Mouse (Mus musculus) cerebellum, adult 18-20 months (tissue): ENCODE data around the gene Stambp.

ENCODE experiments used
- DNase-seq, 2 experiments: peaks; one replicate each; pipeline ENCODE4 v3.0.0; 2021

The Stambp gene

DNA sequence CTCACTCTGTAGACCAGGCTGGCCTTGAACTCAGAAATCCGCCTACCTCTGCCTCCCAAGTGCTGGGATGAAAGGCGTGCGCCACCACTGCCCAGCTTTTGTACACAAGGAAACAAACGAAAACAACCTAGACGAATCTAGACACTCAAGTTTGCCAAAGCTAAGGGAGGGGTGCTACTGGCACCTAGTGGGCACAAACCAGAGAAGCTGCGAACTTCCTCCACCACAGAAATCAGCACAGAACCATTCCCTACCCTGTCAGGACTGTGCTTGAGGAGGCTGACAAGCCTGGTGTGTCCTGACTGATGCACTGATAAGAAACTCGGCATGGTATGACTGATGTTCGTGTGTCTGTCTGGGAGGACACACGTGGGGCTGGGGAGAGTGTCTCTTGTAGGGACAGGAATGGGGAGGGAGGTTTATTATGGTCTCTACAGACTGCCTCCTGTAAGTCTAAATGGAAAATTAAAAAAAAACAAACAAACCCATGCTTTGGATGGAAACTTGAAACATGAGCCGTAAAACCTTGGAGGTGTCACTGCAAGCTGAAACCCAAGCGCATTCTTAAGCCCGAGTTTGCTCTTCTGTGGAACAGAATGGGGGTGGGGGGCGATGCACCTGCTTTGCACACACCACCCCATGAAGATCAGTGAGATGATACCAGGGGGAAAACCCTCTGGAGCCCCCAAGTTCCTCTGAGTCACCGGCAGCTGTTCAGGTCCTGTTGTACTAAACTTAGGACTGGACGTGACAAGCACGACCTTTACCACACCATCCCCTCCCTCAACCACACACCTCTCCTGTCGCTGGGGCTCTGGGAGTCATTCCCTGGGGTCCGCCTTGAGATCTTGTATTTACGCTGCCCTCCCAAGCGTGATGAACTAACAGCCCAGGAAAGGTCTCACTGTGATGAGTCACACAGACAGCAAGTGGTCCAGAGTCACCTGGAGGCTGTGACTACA lies 3.3 kb downstream of the Stambp start:
- peak; percentile 27 for DNase-seq

DNA sequence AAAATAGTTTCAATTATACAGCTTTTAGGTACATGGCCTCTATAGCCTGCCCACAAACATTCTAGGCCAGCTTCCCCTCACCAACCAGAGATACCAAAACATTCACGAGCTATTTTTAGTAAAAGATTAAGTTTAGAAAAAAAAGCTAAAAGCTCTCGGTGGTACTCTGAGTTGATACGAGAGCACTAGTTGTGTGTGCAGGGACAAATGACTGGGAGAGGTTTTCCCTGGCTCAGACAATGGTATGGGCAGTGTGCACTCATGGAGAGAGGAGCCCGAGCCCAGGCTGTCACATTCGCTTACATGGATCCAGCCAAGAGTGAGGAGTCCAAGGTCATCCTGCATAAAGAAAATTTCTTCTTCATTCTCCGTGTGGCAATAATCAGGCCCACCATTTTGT lies 16.6 kb downstream of the Stambp start:
- no peak for DNase-seq

DNA sequence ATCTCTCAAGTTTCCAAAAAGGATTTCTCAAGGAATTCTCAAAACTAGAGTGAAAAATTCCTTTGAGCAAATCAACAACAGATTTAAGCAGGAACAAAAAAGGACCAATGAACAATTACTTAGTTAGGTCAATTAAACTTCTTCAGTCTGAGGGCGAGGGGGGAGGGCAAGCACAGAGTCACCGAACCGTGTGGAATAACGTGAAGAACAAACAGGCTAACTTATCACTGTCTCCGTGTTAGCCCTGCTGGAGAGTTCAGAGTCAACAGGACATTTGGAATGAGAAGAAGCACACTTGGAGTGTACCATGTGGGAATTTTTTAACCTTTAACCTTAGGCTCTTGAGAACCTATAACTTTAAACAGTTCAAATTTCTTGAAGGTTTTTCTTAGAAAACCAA lies 24.2 kb downstream of the Stambp start:
- DNase-seq = no peak

DNA sequence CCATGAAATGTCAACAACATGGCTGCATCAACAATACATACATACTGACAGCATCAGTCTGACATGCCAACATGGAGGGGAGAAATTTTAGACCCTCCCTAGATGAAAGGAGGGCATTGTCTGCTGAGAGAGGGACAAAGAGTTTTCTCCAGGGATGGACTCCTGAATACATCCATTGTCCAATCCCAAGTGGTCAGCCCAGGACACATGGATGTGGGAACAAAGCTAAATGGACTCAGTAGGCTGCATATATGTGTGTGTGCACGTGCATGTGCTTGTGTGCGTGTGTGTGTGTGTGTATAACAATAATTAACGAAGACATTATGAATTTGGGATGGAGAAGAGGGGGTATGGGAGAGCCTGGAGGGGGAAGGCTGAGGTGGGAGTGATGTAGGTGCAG lies 26.8 kb downstream of the Stambp start:
- DNase-seq = no peak

DNA sequence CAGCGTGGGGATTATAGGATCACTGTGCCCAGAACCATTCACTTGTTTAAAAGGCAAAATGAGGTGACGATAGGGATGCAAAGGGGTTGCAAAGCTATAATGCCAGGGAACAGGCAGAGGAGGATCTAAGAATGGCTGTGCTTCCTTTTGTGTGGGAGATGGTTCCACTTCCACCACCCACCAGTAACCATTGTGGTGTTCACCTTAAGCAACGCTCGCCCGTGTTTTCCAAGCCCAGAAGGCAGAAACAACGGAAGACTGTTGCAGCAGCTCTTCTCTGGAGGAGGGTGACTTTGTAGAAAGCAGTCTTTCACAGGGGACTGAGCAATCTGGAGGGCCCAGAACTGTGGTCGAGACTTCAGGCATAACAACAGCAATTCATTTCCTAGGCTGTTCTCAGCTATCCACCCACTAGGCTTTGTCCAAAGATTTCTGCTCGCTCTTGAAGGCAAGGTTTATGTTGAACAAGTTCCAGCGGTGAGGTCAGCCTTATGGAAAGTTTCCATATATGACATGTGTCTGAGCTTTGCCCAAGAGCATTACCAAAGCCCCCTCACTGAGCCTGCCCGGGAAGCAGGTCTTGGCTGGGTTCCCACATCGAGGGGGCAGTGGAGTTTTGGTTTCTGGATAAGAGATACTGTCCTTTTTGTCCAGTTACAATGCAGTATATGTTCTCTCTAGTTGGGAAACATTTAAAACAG lies 30.6 kb downstream of the Stambp start:
- DNase-seq = peak; percentile 34 to 56

DNA sequence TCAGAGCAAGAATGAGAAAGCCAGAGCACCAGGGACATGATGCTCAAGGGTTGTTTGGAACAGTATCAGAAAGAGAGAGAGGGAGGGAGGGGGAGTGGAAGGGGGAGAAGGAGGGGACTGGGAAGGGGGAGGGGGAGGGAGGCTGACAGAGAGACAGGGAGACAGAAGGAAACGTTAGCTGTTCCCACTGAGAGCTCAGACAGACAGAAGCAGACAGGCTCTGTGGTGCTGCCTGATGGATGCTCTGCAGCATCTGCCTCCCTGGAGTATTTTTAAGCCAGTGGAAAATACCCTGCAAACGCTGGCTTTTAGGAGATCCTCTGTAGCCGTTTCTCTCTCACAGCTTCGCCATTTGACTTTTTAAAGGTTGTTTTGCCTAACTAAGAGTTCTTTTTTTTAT lies 32.5 kb downstream of the Stambp start:
- DNase-seq = no peak

DNA sequence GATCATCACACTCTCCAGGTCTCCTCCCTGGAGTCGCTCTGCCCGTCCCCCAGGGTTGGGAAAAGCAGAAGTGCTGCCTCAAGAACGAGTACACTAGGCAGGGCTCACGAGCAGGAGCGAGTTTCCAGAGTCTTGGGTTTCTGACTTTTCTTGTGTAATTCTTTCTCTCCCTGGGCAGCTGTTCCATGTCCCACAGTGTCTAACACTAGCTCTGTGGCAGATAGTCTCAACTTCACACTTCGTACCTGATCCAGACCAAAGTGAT lies 35.8 kb downstream of the Stambp start:
- no peak for DNase-seq

DNA sequence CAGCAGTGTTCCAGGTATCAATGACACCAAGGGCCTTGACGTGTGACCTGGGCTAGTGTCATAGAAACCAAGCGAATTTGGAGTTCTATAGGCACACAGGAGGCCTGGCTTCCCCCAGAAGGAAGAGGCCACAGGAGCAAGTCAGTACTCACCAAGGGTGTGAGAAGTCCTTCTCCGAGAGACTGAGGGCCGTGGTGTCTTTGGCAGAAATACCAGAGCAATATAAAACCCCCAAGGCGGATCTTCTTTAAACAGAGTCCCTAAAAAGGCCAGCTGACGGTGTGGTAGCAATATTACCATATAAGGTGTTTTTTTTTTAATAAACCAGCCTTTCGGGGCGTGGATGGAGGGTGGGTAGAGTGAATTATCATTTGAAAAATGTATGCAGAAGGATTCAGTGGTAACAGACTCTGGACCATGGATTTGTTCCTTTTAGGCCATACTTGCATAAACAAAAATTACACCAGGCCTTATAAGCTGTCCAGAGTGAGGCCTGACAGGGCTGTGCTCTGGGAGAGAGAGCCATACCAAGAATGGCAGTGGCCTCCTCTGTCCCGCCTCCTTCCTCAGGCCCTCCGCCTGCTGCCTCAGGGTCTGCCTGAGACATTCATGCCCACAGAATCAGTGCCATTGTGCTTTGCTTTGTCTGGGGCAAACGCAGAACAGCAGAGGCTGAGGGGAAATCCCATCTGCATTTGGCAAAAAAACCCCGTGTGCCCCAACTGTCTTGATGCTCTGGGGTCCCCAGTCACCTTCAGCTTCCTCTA lies 36.3 kb downstream of the Stambp start, which contains the start of gene Actg2:
TSS of gene Actg2 (minus strand) at position 238 of the 767 bp plus-strand sequence.
- DNase-seq = no peak

DNA sequence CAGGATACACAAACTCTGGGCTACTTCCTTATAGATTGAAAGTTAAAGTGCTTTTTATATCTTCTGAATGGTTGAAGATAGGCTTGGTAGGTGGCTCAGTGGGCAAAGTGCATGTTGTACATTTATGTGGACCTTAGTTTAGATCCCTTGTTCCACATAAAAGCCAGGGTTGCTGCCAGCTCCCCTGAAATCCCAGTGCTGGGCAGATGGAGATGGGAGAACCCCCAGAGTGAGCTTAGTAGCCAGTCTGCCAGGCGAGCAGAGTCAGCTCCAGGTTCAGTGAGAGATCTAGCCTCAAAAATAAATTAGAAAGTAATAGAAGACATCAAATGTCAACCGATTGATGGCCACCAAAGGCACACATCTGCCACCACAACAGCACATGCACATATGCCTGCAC lies 39.9 kb downstream of the Stambp start:
- peak; percentile 71 to 81 for DNase-seq

DNA sequence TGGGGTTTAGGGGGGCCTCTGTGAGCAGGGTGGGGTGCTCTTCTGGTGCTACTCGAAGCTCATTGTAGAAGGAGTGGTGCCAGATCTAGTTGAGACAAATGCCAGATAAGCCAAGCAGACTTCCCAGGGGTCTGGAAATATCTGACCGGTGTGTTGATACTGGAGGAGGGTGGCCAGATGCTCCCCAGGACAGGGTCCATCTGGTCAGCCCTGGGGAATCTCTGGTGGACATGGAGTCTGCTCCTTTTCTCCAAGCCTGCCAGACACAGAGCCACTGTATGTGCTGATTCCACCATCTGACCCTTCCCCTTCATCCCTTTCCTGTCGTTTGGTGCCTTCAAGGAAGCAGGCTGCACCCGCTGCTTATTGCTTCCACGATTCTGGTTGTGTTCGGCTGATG lies 49.3 kb downstream of the Stambp start:
- DNase-seq = peak; percentile 40 to 45

DNA sequence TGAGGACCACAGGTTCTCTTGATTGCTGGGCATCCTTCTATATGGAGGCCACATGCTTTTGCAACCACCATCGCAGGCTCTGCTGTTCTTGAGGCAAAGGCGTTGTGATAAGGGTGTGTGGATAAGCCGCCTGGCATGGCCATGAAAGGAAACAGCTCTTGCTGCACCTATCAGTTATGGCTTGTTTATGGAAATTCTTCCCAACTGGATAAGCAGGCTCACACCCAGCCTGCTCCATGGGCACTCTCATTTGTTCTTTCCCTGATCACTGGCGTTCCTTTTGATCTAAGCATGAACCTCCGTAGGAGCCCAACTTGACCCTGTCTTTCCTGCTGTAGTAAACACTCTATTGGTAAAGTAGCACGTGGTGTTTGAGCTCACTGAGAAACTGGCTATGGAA lies 50.7 kb downstream of the Stambp start:
- DNase-seq = no peak

DNA sequence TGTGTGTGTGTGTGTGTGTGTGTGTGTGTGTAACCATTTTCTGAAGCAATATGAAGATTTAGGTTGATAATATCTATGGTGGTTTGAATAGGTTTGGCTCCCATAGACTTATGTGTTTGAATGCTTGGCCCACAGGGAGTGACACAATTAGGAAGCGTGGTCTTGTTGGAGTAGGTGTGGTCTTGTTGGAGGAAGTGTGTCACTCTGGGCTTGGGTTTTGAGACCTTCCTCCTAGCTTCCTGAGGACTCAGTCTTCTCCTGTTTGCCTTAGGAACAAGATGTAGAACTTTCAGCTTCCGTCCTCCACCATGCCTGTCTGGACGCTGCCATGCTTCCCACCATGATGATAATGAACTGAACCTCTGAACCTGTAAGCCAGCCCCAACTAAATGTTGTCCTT lies 53.9 kb downstream of the Stambp start:
- no peak for DNase-seq

DNA sequence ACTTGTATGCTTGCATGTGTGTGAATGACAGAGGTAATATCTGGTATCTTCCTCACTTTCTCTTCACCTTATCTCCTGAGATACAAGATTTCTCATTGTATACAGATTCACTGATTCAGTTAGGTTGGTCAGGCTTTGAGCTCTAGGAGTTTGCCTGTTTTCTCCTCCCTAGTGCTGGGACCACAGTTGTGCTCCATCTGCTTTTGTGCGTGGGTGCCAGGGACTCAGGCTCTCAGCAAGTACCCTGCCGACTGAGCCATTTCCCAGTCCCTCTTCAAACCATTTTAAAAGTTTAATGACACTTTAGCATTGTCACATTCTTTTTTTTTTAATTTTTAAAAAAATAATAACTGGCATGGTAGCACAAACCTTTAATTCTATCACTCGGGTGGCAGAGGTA lies 57.4 kb downstream of the Stambp start:
- no peak for DNase-seq

DNA sequence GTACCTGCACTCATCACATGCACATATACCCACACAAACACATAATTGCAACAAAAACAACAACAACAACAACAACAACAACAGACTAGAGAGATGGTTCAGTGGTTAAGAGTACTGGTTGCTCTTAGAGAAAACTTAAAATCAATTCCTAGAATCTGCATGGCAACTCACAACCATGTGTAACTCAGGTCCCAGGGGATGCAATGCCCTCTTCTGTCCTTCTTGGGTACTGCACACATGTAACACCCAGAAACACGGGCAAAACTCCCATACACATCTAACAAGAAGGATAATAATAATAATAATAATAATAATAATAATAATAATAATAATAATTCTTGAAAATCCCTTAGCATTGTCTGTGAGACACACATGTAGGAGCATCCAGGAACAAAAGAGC lies 60.0 kb downstream of the Stambp start:
- peak; percentile 69 to 77 for DNase-seq

DNA sequence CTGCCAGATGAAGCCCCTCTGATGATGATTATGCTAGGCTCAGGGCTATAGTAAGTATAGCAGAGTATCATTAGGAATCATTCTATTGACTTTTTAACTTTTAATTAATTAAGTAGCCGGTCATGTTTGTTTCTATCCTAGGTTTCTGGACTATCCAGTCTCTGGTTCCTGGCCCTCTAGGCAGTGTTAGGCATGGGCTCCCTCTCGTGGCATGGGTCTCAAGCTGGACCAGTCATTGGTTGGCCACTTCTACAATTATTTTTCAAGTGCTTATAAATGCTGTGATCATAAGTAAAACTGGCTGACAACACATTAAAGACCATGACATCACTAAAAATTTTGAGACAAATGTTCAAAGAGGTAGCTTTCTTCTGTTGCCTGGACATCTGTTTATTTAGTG lies 62.3 kb downstream of the Stambp start:
- DNase-seq = peak in 1 of 2 experiments; percentile 54

DNA sequence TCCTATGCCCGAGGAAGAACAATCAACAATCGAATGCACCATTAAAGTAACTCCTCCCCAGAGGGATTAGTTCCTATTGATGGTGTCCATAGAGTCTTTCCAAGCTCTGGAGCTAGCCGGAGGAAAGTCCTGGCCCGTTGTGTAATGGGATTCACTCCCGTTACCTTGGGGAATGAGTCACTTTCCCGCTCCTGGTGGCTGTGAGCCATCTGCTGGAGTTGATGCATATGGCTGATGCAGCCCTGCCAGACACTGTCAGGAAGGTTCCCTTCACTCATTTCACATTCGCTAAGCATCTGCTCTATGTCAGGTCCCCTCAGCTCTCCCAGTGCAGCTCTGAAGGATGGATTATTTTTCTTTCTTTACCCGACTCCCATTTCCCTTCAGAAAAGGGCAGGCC lies 63.1 kb downstream of the Stambp start:
- DNase-seq = peak; percentile 80 to 87

DNA sequence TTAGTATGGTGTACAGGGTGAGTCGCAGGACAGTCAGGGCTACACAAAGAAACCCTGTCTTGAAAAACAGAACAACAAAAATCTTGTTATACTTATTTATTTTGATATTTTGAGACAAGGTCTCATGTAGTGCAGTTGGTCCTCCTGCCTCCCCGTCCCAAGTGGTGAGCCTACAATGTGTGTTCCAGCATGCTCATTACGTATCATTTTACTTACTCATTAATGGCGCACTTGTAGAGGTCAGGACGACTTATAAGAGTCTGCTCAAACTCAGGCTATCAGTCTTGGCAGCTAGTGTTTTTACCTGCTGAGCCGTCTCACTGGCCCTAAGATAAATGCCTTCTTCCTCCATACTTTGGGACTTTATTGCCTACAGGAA lies 65.4 kb downstream of the Stambp start:
- DNase-seq = peak in 1 of 2 experiments; percentile 38

DNA sequence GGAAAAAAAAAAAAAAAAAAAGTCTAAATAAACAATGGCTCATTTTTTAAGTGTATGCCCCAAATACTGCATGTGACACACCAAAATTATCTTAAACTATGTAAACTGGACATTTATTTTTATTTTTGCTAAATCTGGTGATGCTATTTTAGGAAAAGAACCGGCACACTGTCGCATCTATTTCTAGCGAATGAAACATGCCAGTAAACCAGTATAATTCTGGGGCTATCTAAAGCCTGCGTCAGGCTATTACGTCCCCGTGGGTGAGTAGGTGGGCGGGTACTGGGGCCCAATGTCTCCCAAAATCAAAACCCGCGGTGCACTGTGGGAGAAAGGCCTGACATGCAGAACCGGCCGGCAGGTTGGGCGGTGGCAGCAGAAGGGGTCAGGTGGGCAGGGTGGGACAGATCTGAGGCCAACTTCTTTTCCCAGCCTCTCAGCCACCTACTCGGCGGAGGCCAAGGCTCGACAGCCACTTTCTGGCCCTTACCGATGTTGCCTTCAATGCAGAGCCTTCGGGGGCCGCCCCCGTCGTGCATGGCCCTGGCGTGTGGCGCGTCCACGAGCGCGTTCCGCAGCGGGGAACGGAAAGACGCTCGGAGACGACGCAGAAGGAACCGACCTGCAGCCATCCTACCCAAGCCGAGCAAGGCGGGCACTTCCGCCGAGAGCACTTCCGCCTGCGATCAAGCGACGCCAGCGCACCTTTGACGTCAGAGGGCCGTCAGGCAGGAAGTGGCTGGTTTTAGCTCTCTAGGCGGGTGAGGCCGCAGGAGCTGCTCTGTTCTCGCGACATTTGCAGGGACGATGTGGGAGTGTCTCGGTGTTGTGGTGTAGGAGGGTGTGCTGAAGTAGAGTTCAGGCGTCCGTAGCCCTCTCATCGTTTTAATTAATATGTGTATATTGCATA lies 66.0 kb downstream of the Stambp start, which contains the start of gene Dguok:
TSS of gene Dguok (minus strand) at position 712 of the 910 bp plus-strand sequence.
- DNase-seq = peak; percentile 95 to 98

DNA sequence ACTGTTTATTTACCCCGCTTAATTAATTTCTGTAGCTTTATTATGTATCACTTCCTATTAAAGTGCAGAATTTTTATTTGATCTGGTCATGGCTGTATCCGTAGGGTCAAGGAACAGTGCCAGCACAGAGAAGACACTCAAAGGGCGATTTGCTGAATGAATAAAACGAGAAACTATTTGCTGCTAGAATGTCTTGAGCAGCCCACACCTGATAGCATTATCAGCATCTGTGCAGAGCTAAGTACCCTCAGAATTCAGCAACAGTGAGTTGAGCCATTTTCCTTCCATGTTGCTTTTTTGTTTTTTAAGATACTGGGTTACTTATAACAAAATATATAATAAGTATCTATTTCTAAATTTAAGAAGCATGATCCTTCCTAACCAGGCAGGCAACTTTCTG lies 67.0 kb downstream of the Stambp start:
- DNase-seq = no peak

DNA sequence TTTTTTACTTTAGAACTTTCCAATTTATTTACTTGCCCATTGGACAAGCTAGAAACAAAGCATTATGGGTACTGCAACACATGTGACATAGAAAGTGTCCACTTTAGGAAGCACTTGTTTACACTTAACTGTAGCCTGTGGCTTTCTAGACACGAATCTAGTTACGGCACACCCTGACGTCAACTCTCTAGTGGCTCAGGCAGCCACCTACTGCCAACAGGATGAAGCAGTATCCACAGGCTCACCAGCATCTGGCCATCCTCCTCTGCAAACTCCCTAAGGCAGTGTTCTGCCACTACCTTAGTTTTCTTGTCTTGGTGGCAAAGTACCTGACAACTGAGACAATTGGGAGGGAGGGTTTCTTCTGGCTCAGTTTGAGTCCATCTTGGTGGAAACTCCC lies 69.2 kb downstream of the Stambp start:
- DNase-seq = no peak

DNA sequence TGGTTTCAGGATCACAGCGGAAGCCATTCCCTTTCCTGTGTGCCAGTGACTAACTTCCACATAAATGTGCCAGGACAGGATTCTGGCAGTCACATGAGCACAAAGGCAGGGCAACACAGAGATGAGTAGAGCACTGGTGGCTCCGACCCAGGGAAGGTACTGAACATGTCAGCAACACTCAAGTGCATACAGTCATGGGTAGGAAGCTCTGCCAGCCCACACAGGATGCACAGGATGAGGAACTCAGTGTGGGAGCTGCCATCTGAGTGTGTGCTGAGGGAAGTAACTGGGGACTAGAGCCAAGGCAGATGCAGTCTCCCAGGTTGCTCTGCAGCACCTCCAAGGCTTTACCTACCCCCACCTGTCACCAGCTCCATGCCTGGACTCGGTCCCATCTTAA lies 69.9 kb downstream of the Stambp start:
- DNase-seq = peak in 1 of 2 experiments; percentile 39
